Mouse (Mus musculus) bone marrow, adult 2 months (tissue): ENCODE data around the gene Mc3r.

Experiments
- CTCF ChIP-seq: fragments of 200-500 bp; IDR thresholded peaks from 2 replicates; pipeline ENCODE4 v1.5.1; 2011; ENCODE audit warnings: low read length, control low read depth; ENCODE audit not compliant: control insufficient read depth, insufficient read depth
- POLR2A ChIP-seq: fragments of 200-500 bp; IDR thresholded peaks from 2 replicates; pipeline ENCODE4 v1.6.1; 2011; ENCODE audit warnings: low read depth, mild to moderate bottlenecking, control low read depth, low read length, borderline replicate concordance; ENCODE audit not compliant: control insufficient read depth

- TF ChIP-seq CTCF = no peak
- no peak for TF ChIP-seq POLR2A
These were observed 9.3 kb downstream of the Mc3r start for GRCm38 (mm10) chr2:172257471-172258065.
